Mouse (Mus musculus) adrenal gland, adult 2 months (tissue): ENCODE results near the gene Mov10. TPM values are rescaled to one million over a fixed set of nuclear protein-coding genes. Genes with fewer than 3 reads are reported as not detected.
"Not testable (repeated sequence)": the region's sequence is repeated elsewhere in the genome, so short reads cannot be mapped to it uniquely, and the experiment has no call there.

ENCODE experiments used
- DNase-seq: peaks from one replicate; pipeline ENCODE4 v3.0.0; 2021
- polyA plus RNA-seq: library from polyadenylated mRNA; depleted of rRNA; stranded (reverse); fragments of >200 nt; gene quantifications from 2 replicates; pipeline ENCODE4 v1.2.3, GENCODE M21; 2012; rRNA removed
- total RNA-seq, 2 experiments: library from RNA; stranded (reverse); gene quantifications; 2 replicates each; pipeline ENCODE4 v1.2.3; 2021

Mov10 gene
- total and polyA plus RNA-seq, 3 experiments = 15.3 to 18.9 (median 16.7) TPM

- DNase-seq = peak; percentile 79
Measured at GRCm38 (mm10) chr3:104780561-104781420, 37.6 kb downstream of the Mov10 start, which contains the start of gene Ppm1j. Gene Ppm1j, plus strand, starts transcription at chr3:104781056.

- peak; percentile 50 for DNase-seq
Measured at GRCm38 (mm10) chr3:104779949-104780348, 38.4 kb downstream of the Mov10 start.

- no peak for DNase-seq
Measured at GRCm38 (mm10) chr3:104777342-104777741, 41.0 kb downstream of the Mov10 start.

GRCm38 (mm10) chr3:104773301-104773700, 45.1 kb downstream of the Mov10 start:
- DNase-seq = no peak

- no peak for DNase-seq
Measured at GRCm38 (mm10) chr3:104771460-104771859, 46.9 kb downstream of the Mov10 start.

GRCm38 (mm10) chr3:104770918-104771317, 47.4 kb downstream of the Mov10 start:
- DNase-seq = no peak

- peak; percentile 60 for DNase-seq
Measured at GRCm38 (mm10) chr3:104770035-104770434, 48.3 kb downstream of the Mov10 start.

- no peak for DNase-seq
Measured at GRCm38 (mm10) chr3:104769135-104769534, 49.2 kb downstream of the Mov10 start.

- no peak for DNase-seq
Measured at GRCm38 (mm10) chr3:104767716-104768115, 50.6 kb downstream of the Mov10 start.

- no peak for DNase-seq
Measured at GRCm38 (mm10) chr3:104767141-104767540, 51.2 kb downstream of the Mov10 start.

GRCm38 (mm10) chr3:104765021-104765420, 53.3 kb downstream of the Mov10 start:
- DNase-seq = no peak

GRCm38 (mm10) chr3:104762103-104762863, 56.1 kb downstream of the Mov10 start:
- not testable (repeated sequence) for DNase-seq

- no peak for DNase-seq
Measured at GRCm38 (mm10) chr3:104758869-104759268, 59.5 kb downstream of the Mov10 start.

- DNase-seq = peak; percentile 56
Measured at GRCm38 (mm10) chr3:104758406-104758805, 60.0 kb downstream of the Mov10 start.

- peak; percentile 25 for DNase-seq
Measured at GRCm38 (mm10) chr3:104752845-104753244, 65.5 kb downstream of the Mov10 start.

Other genes with a start within 250 kb of the Mov10 start
- gene Slc16a1, start 179.9 kb downstream of the Mov10 start, total RNA-seq = 10 to 100 TPM; 51.5 to 60.9 TPM
- gene Slc16a1, start 179.9 kb downstream of the Mov10 start, polyA plus RNA-seq = 18.4 and 29.5 TPM in 2 replicates
- 10 to 100 TPM in 1 of 2 experiments, 1 to 10 TPM in 1; 5.0 to 13.1 TPM for gene Ppm1j, start 37.5 kb downstream of the Mov10 start, total RNA-seq
- 11.6 and 12.2 TPM in 2 replicates for gene Ppm1j, start 37.5 kb downstream of the Mov10 start, polyA plus RNA-seq
- gene Fam19a3, start 36.7 kb downstream of the Mov10 start, total RNA-seq = 1 to 10 TPM in 1 of 2 experiments, under 1 TPM in 1; 0.43 to 1.3 TPM
- 0.46 and 2.1 TPM in 2 replicates for gene Fam19a3, start 36.7 kb downstream of the Mov10 start, polyA plus RNA-seq
- gene Rhoc, start 30.2 kb downstream of the Mov10 start, total RNA-seq = 100 to 1,000 TPM; 128 to 132 TPM
- 61.3 and 69.7 TPM in 2 replicates for gene Rhoc, start 30.2 kb downstream of the Mov10 start, polyA plus RNA-seq
- 10 to 100 TPM; 54.0 to 59.4 TPM for gene St7l, start 45.4 kb upstream of the Mov10 start, total RNA-seq
- gene St7l, start 45.4 kb upstream of the Mov10 start, polyA plus RNA-seq = 8.3 and 9.6 TPM in 2 replicates
- gene Capza1, start 45.9 kb upstream of the Mov10 start, total RNA-seq = 100 to 1,000 TPM in 1 of 2 experiments, 10 to 100 TPM in 1; 77.7 to 109 TPM
- gene Capza1, start 45.9 kb upstream of the Mov10 start, polyA plus RNA-seq = 5.8 and 7.3 TPM in 2 replicates
- 10 to 100 TPM; 16.5 to 25.9 TPM for gene Wnt2b, start 143.4 kb upstream of the Mov10 start, total RNA-seq
- 17.6 and 20.1 TPM in 2 replicates for gene Wnt2b, start 143.4 kb upstream of the Mov10 start, polyA plus RNA-seq
- 10 to 100 TPM; 17.3 to 23.7 TPM for gene Cttnbp2nl, start 234.6 kb upstream of the Mov10 start, total RNA-seq
- gene Cttnbp2nl, start 234.6 kb upstream of the Mov10 start, polyA plus RNA-seq = 2.1 and 2.8 TPM in 2 replicates
- not detected for gene 4930564D02Rik, start 248.3 kb upstream of the Mov10 start, total RNA-seq
- not detected in 2 replicates for gene 4930564D02Rik, start 248.3 kb upstream of the Mov10 start, polyA plus RNA-seq